Mouse (Mus musculus): ENCODE data around the gene Ppdpf.
"Not testable (repeated sequence)": the region's sequence is repeated elsewhere in the genome, so short reads cannot be mapped to it uniquely, and the experiment has no call there.

Ppdpf gene

GRCm38 (mm10) chr2:181159091-181159514 lies 27.9 kb upstream of the Ppdpf start:
- DNase-seq (ENCODE audit: low read depth), result no peak

DNA sequence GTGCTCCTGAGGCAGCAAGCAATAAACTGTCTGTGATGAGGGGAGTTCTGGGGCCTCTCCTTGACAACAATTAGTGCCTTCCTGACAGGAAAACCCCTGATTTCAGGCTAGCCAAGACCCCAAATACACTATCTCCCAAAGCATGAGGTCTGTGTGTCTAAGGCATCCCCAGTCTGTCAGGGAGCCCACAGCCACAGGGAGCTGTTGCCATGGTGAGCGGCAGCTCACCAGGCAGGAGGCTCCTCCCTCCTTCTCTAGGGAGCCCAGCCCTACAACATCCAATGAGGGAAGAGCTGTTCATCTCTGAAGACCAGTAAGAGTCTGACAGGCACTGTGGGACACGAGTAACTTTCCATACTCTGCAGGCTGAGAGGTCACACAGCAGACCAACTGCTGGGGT lies 27.3 kb upstream of the Ppdpf start:
- peak; percentile 30 for DNase-seq (ENCODE audit: low read depth)

DNA sequence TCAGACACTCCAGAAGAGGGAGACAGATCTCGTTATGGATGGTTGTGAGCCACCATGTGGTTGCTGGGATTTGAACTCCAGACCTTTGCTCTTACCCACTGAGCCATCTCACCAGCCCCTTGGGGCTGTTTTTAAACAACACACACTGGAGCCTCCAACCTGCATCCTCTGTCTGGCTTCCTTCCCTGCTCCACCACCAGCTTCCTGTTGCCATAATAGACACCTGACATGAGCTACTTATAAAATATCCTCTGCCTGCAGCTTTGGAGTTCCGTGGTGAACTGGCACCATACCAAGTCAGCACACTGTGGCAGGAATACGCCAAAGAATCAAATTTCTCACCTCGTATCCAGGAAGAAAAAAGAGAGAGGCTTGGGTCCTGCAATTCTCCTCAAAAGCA lies 26.2 kb upstream of the Ppdpf start:
- DNase-seq (ENCODE audit: low read depth), result no peak

GRCm38 (mm10) chr2:181166469-181166868 lies 20.6 kb upstream of the Ppdpf start:
- no peak for DNase-seq (ENCODE audit: low read depth)

DNA sequence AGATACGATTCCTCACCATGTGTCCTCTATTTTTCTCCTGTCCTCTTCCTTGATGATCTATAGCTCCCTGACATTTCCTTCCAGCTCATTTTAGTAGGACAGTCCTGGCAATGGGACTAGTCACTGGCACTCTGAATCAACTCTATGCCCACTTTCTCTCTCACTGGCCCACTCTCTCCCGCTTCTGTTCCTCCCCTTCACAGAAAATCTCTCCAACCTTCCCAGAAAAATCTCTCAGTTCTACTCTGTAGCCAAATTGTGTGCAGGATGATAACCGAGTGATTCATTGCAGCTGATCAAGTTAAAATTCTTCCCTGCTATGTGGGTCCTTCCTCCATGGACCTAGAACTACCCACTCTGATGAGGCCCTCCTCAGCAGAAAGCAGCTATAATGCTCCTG lies 12.4 kb upstream of the Ppdpf start:
- DNase-seq (ENCODE audit: low read depth), result no peak

DNA sequence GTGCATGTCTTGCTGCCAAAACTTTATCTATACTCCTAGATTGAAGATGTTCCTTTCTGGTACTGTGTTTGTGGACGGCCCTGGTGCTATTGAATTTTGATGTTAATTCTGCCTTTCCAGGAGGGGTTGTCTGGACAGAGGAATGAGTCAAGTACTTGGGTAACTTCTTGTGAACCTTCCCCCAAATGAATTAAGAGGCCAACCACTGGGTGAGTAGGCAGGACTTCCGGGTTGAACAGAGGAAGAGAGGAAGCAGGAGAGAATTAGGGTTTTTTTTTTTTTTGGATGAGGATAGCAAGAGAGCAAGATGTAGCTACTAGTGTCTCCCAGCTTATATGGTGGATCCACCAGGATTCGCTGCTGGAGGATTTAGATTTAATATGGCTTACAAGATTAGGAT lies 9.0 kb upstream of the Ppdpf start:
- no peak for DNase-seq (ENCODE audit: low read depth)

GRCm38 (mm10) chr2:181178471-181178870 lies 8.6 kb upstream of the Ppdpf start:
- no peak for DNase-seq (ENCODE audit: low read depth)

DNA sequence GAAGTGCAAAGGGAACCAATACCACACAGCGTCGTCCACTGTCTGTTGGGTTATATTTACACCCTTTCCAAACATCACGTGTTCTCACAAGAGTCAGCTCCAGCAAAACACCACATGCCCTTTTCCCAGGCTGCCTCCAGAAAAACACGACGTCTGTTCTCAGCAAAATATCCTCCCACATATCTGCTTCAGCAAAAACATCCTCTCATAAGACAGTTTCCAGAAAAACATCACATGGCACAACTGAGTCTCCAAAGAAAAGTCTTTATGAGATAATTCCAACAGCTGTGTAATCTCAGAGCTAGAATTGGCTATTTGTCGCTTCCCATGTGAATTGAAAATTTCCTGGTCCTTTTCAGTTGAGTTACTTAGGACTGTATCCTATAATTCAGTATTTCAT lies 6.1 kb upstream of the Ppdpf start:
- no peak for DNase-seq (ENCODE audit: low read depth)

DNA sequence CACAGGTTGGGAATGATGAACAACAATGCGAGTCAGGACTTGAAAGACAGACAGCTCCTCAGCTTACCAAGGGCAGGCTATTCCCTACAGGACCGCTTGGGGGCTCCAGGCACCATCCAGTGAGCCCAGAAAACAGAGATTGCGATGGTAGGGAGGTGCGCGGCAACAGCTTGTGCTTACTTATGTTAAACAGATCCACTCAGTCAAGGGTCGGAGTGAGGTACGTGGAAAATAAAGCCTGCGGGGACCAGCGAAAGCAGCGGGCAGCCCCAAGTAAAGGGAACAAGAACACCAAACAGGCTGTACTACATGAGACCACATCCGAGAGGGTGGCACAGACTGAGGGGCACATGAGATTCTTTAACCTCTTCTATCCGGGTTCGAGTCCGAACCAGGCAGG lies 412 bp upstream of the Ppdpf start:
- peak; percentile 93 for DNase-seq (ENCODE audit: low read depth)

GRCm38 (mm10) chr2:181188681-181189080 lies 1.6 kb downstream of the Ppdpf start:
- no peak for DNase-seq (ENCODE audit: low read depth)

- no peak for DNase-seq (ENCODE audit: low read depth)
These were observed 2.3 kb downstream of the Ppdpf start for GRCm38 (mm10) chr2:181189321-181189720.

- not testable (repeated sequence) for DNase-seq (ENCODE audit: low read depth)
These were observed 4.3 kb downstream of the Ppdpf start for GRCm38 (mm10) chr2:181191385-181191784.

- DNase-seq (ENCODE audit: low read depth), result no peak
These were observed 4.9 kb downstream of the Ppdpf start for GRCm38 (mm10) chr2:181191936-181192335.

DNA sequence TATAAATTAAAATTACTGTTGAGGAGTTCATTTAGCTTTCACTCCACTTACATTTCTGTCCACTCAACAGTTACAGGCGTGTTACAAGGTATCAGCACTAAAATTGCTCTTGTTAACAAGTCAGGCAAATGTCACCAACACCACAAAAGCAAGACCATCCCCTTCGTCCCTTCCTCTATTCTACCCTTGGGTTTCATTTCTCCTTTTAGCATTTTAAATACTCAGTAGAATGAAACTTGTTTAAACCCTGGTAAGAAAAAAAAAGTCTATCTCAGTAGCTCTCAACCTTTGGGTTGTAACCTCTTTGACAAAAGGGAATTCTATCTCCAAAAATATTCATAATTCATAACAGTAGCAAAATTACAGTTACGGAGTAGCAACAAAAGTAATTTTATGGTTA lies 6.0 kb downstream of the Ppdpf start:
- no peak for DNase-seq (ENCODE audit: low read depth)

DNA sequence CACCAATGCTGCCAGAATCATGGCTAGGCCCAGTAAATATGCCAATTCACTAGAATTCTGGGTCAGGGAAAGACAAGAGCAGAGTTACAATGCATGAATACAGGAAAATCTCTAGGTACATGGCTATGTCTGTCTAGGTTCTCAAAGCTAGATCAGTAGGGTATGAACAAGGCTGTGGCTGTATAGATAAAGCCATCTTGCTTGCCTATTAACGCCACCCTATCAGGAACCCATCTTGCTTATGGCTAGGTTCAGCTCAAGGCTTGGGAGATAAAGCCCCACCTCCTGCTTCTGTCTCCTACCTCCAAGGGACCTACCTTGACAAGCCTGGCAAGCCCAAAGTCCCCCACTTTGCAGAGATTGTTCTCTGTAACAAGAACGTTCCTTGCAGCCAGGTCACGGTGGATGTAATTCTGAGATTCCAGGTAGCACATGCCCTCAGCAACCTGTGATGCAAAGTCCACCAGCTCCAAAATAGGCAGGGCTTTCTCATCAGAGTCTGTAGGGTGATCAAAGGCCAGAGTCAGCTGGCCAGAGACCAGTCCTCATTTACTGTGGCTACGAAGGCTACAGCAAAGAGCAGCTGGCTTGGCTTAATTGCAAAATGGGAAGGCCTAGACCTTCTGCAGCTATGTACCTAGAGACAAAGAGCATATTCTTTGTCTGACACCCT lies 9.7 kb downstream of the Ppdpf start:
- no peak for DNase-seq (ENCODE audit: low read depth)

DNA sequence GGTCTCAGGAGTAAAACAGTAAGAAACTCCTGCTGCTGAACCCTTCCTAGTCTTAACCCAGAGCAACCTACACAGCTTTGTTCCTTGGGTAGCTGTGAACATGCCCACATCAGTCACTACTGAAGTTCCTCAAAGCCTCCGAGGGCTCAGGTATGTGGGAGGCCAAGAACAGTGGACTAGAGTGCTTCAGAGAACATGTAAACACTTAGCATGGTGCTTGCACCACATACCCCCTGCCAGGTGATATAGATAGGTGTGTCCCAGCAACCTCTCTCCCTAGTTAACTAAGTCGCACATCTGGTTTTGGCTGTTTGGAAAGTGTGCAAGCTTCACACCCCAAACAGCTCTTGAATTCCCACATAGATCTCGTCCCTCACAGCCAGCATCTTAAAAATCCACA lies 14.6 kb downstream of the Ppdpf start:
- no peak for DNase-seq (ENCODE audit: low read depth)

DNA sequence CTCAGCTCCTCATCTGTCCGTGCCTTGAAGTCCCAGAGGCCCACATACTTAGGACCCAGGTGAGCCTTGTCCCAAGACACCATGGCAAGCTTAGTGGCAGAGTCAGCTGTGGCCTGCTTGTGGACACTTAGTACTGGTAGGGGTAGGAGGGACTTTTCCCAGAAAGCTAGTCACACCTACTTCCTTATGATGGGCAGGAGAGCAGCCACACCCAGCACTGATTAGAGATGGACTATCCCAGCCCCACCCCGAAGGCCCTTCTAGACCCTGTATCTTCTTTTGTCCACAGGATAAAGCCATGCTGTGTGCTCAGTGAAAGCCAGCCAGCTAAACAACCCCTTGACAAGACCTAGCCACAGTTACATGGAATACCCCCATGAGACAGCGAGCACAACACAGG lies 15.4 kb downstream of the Ppdpf start, which contains the start of gene Ptk6:
Ptk6 (minus strand) TSS at position 368 of the 400 bp plus-strand sequence.
- DNase-seq (ENCODE audit: low read depth), result no peak

DNA sequence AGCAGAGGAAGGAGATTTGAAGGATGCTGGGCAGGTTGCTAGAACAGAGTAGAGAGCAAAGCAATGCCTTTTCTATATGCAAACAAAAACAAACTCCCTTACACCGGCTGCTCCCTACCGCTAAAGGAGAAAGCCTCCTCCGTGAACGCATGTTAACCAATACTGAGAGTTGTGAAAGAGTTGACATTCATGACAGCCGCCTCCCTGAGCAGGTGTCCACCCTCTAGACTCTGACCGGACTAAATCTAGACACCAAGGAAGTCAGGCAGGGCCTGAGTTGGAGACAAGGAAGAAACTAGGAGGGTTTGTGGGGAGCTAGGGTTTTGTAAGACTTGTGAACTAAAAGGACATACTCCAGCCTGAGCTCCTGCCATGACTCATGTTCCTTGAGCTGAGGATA lies 15.8 kb downstream of the Ppdpf start:
- no peak for DNase-seq (ENCODE audit: low read depth)

- no peak for DNase-seq (ENCODE audit: low read depth)
These were observed 18.6 kb downstream of the Ppdpf start for GRCm38 (mm10) chr2:181205678-181206077.

DNA sequence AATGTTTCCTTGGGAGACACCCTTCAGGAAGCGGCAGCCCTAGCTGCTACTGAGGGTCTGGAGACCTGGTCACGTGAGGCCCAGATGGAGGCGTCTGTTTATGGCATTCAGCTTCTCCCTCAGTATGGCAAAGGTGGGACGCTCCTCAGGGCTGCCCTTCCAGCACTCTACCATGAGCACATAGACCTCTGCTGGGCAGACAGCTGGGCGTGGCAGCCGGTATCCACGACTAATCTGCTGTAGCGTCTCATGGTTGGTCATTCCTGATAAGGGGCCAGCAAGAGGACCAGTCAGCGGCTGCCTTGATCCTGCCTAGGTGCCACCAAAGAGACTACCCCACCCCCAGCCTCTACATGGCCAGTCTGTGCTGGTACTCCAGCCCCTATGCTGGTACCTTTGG lies 19.1 kb downstream of the Ppdpf start:
- no peak for DNase-seq (ENCODE audit: low read depth)

- DNase-seq (ENCODE audit: low read depth), result no peak
These were observed 25.5 kb downstream of the Ppdpf start for GRCm38 (mm10) chr2:181212389-181213020.

GRCm38 (mm10) chr2:181213021-181213445 lies 26.0 kb downstream of the Ppdpf start, which contains the start of gene Srms:
Gene Srms, minus strand, starts transcription at chr2:181213185.
- DNase-seq (ENCODE audit: low read depth), result no peak

GRCm38 (mm10) chr2:181216037-181216436 lies 29.0 kb downstream of the Ppdpf start:
- no peak for DNase-seq (ENCODE audit: low read depth)
